Mouse (Mus musculus) megakaryocyte, adult 5-6 weeks (primary cell): ENCODE measurements at regions not wholly inside any gene's neighbourhood (a gene's known extent, or its start where the extent isn't known, plus 50 kb on each side); places are given as distances from the start of the nearest gene placed in this dataset.

Source experiments
- ATAC-seq: 2 replicates; pipeline ENCODE4 v1.8.0; 2016; ENCODE audit warnings: mild to moderate bottlenecking, inconsistent platforms; ENCODE audit not compliant: poor library complexity, severe bottlenecking

GRCm38 (mm10) chr2:21267149-21267761, 61.7 kb downstream of the Thnsl1 start:
- no peak for ATAC-seq

- ATAC-seq: peak; percentile 86
Observed at GRCm38 (mm10) chr2:21269989-21270846, 64.7 kb downstream of the Thnsl1 start.

- ATAC-seq: no peak
Observed at GRCm38 (mm10) chr2:21273416-21273815, 67.9 kb downstream of the Thnsl1 start.

GRCm38 (mm10) chr2:21275315-21275714, 69.8 kb downstream of the Thnsl1 start:
- no peak for ATAC-seq

GRCm38 (mm10) chr2:21280794-21281420, 75.4 kb downstream of the Thnsl1 start:
- peak; percentile 63 for ATAC-seq

GRCm38 (mm10) chr2:21282505-21283200, 77.1 kb downstream of the Thnsl1 start:
- ATAC-seq: no peak

GRCm38 (mm10) chr2:21284881-21285280, 79.4 kb downstream of the Thnsl1 start:
- ATAC-seq: no peak

GRCm38 (mm10) chr2:21287786-21288185, 79.6 kb upstream of the Gpr158 start:
- ATAC-seq: no peak

GRCm38 (mm10) chr2:21292669-21293151, 74.6 kb upstream of the Gpr158 start:
- no peak for ATAC-seq

- no peak for ATAC-seq
Observed at GRCm38 (mm10) chr2:21294002-21294401, 73.3 kb upstream of the Gpr158 start.

- no peak for ATAC-seq
Observed at GRCm38 (mm10) chr2:21299681-21300080, 67.7 kb upstream of the Gpr158 start.
